Mouse (Mus musculus) testis, adult 2 months (tissue): Measurements from ENCODE around the gene Rapgef2.

Experiments used
- CTCF ChIP-seq: fragments of 200-500 bp; IDR thresholded peaks from 2 replicates; pipeline ENCODE4 v1.5.1; 2012; ENCODE audit warnings: low read depth, mild to moderate bottlenecking, inconsistent platforms, low read length, moderate library complexity; ENCODE audit not compliant: control insufficient read depth, insufficient read depth, insufficient replicate concordance
- POLR2A ChIP-seq: fragments of 200-500 bp; IDR thresholded peaks from 2 replicates; pipeline ENCODE4 v1.6.1; 2012; ENCODE audit warnings: low read depth, mild to moderate bottlenecking, inconsistent platforms, low read length, moderate library complexity; ENCODE audit not compliant: control insufficient read depth

GRCm38 (mm10) chr3:79179499-79180053, 106.7 kb downstream of the Rapgef2 start:
- no peak for TF ChIP-seq CTCF
- no peak for TF ChIP-seq POLR2A
